Mouse (Mus musculus) small intestine, adult 2 months (tissue): ENCODE results near the gene Prss57. TPM values are rescaled to one million over a fixed set of nuclear protein-coding genes. Genes with fewer than 3 reads are reported as not detected.
A peak's percentile ranks its signal among the peaks of the same experiment; 100 is the strongest.

Experiments used
- H3K27ac ChIP-seq: fragments of 200-500 bp; 2 replicates; pipeline ENCODE4 v1.5.1; 2012; ENCODE audit warnings: low read depth, low read length, control low read depth, inconsistent platforms; ENCODE audit not compliant: insufficient read depth
- H3K27me3 ChIP-seq: fragments of 200-500 bp; 2 replicates; pipeline ENCODE4 v1.6.1; 2012; ENCODE audit warnings: mild to moderate bottlenecking, moderate library complexity, low read length, inconsistent platforms; ENCODE audit not compliant: control insufficient read depth, insufficient read depth
- H3K36me3 ChIP-seq: fragments of 200-500 bp; 2 replicates; pipeline ENCODE4 v1.6.1; 2012; ENCODE audit warnings: mild to moderate bottlenecking, low read length, control low read depth, inconsistent platforms; ENCODE audit not compliant: control insufficient read depth, insufficient read depth
- H3K4me1 ChIP-seq: fragments of 200-500 bp; 2 replicates; pipeline ENCODE4 v1.6.1; 2012; ENCODE audit warnings: low read length, inconsistent platforms, mixed read lengths; ENCODE audit not compliant: control insufficient read depth, insufficient read depth, insufficient read length
- H3K4me3 ChIP-seq: fragments of 200-500 bp; 2 replicates; pipeline ENCODE4 v1.5.1; 2012; ENCODE audit warnings: low read depth, mild to moderate bottlenecking, control low read depth, inconsistent platforms, low read length, moderate library complexity
- CTCF ChIP-seq: fragments of 200-500 bp; IDR thresholded peaks from 2 replicates; pipeline ENCODE4 v1.5.1; 2012; ENCODE audit warnings: low read depth, mild to moderate bottlenecking, control low read depth, inconsistent platforms, low read length, moderate library complexity, mixed read lengths; ENCODE audit not compliant: insufficient replicate concordance, insufficient read length; ENCODE audit errors: extremely low read depth
- POLR2A ChIP-seq: fragments of 200-500 bp; IDR thresholded peaks from 2 replicates; pipeline ENCODE4 v1.6.1; 2012; ENCODE audit warnings: low read depth, mild to moderate bottlenecking, control low read depth, inconsistent platforms, low read length, moderate library complexity
- WGBS: fragments of 180-500 bp; shearing (Covaris S2); methylation state at CpG from one replicate; pipeline ENCODE4 v1.1.7; 2018; 5-methylcytosine and 5-hydroxymethylcytosine counted together
- polyA plus RNA-seq: library from polyadenylated mRNA; depleted of rRNA; stranded (reverse); fragments of >200 nt; gene quantifications from 2 replicates; pipeline ENCODE4 v1.2.3, GENCODE M21; 2012; rRNA removed

The Prss57 gene
- polyA plus RNA-seq, 1 experiment = 0.67 TPM

DNA sequence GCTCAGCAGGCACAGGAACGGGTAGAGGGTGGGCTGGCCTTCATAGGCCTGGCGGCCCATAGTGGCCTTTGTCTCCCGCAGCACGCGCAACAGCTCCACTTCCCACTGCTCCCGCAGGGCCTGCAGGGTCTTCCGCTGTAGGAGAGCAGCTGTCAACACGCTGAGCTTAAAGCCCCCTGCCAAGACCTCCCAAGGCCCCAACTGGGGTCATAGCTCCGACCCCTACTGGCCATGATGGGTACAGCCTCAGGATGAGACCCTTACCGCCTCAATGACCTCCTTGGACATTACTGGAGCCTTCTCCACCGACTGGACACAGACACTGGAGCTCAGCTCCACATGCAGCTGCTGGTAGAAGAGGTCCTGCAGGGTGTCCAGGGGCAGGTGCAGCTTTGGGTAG is 49.9 kb downstream of the Prss57 start:
- Histone ChIP-seq H3K27me3 (no peaks in the 10 kb centered on the region), H3K4me1 (peaks cover 13% of the 10 kb centered on the region), H3K4me3 (no peak overlapping the region), H3K36me3 (peaks cover 65% of the 10 kb centered on the region), H3K27ac (no peak overlapping the region)
- 83% methylated on average over 11 of the region's 11 CpGs for WGBS
- TF ChIP-seq POLR2A = no peak
- TF ChIP-seq CTCF = no peak

DNA sequence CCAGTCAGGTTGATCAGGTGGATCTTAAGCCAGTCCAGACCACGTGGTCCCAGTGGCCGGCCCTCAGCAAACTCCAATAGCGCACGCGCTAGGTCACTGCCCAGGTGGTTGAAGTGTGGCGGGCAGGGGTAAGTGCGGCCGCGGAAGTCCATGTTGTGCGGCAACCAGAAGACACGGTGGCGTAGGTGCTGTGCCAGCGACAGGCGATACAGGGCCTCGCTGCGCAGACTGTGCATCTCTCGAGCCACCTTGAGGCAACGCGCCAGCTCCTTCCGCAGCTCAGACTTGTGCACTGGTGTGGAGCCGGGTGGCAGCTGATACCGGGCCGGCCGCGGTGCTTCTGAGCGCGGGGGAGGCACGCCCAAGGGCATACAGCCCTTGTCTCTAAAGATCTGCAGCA is 51.5 kb downstream of the Prss57 start:
- WGBS = 95% methylated on average over 28 of the region's 28 CpGs
- no peak overlapping the region for H3K27ac ChIP-seq
- no peak overlapping the region for H3K4me3 ChIP-seq
- no peak for TF ChIP-seq POLR2A
- TF ChIP-seq CTCF = no peak
- H3K27me3 ChIP-seq = no peaks in the 10 kb centered on the region
- H3K36me3 ChIP-seq = peaks cover 72% of the 10 kb centered on the region
- H3K4me1 ChIP-seq = peaks cover 13% of the 10 kb centered on the region

DNA sequence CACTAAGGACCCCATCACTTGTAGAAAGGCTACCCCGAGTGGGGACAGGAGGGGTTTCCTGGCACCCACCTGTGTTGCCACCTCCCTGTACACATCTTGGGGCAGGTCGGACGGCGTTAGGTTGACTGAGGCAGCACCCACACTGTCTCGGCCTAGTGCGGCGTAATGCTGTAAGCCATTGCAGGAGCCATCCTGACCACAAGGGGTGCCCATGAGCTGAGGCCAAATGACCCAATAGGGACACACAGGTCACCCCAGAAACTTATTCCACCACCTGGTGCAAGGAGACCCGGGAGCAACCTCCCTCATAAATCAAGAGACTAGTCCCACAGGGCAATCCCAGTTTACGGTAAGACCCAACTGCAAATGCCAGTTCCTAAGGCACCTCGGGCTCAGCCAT is 52.5 kb downstream of the Prss57 start:
- 93% methylated on average over 10 of the region's 10 CpGs for whole genome bisulfite sequencing
- Histone ChIP-seq H3K27ac (no peak overlapping the region), H3K36me3 (peaks cover 74% of the 10 kb centered on the region), H3K4me3 (no peak overlapping the region), H3K4me1 (peaks cover 13% of the 10 kb centered on the region), H3K27me3 (no peaks in the 10 kb centered on the region)
- TF ChIP-seq CTCF = peak; percentile 40; the same call in 1 of the 2 replicates
- no peak for TF ChIP-seq POLR2A

DNA sequence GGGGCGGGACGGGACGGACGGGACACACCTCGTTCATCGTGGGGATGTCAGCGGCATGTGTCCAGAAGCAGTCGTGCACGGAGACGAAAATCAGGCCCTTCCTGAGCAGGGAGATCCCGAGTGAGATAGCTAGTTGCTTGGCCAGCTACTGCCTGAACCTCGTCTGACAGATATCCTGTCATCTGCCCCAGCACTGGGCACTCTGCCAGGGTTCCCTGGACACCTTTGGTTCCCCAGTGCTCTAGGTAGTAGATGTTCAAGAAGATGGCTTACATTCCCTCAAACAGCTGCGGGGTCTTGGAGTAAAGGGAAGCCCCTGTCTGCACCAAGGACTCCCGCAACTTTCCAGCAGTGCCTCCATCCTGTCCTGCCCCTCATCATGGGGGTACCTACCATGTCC is 54.1 kb downstream of the Prss57 start:
- no peak for TF ChIP-seq POLR2A
- TF ChIP-seq CTCF = no peak
- peaks cover 63% of the 10 kb centered on the region for H3K36me3 ChIP-seq
- H3K4me1 ChIP-seq = peaks cover 13% of the 10 kb centered on the region
- H3K27me3 ChIP-seq = no peaks in the 10 kb centered on the region
- H3K27ac ChIP-seq = no peak overlapping the region
- no peak overlapping the region for H3K4me3 ChIP-seq
- WGBS = 92% methylated on average over 14 of the region's 14 CpGs

DNA sequence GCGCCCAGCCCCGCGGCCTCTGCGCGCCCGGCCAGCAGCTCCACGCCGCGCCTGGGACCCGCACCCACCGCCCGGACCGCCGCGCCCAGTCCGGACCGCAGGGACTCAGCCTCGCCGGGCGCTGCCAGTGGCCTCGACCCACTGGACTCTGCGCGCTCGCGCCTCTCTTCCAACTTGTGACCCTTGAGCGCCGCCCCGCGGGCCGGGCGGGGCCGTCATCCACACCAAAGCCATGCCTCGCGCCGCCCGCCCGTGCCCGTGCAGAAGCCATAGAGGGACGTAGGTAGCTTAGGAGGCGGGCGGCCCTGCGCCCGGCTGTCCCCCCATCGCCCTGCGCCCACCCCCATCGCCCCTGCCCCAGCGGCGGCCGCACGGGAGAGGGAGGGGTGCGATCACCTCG is 55.4 kb downstream of the Prss57 start:
- Histone ChIP-seq H3K4me3 (no peak overlapping the region), H3K4me1 (peaks cover 13% of the 10 kb centered on the region), H3K27ac (no peak overlapping the region), H3K27me3 (no peaks in the 10 kb centered on the region), H3K36me3 (peaks cover 52% of the 10 kb centered on the region)
- WGBS = 81% methylated on average over 51 of the region's 52 CpGs
- TF ChIP-seq POLR2A (no peak), CTCF (no peak)

DNA sequence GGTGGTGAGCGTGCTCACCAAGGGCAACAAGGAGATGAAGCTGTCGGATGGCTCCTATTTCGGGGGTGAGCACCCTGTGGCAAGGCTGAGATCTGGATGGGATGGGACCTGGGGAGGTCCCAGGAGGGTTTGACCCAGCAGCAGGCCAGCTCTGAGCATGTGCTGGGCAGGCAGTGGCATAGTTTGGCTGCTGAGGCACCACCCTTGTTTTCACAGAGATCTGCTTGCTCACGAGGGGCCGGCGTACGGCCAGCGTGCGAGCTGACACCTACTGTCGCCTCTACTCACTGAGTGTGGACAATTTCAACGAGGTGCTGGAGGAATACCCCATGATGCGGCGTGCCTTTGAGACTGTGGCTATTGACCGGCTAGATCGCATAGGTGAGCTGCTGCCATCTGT is 56.9 kb downstream of the Prss57 start:
- WGBS = 94% methylated on average over 15 of the region's 15 CpGs
- peaks cover 37% of the 10 kb centered on the region for H3K36me3 ChIP-seq

DNA sequence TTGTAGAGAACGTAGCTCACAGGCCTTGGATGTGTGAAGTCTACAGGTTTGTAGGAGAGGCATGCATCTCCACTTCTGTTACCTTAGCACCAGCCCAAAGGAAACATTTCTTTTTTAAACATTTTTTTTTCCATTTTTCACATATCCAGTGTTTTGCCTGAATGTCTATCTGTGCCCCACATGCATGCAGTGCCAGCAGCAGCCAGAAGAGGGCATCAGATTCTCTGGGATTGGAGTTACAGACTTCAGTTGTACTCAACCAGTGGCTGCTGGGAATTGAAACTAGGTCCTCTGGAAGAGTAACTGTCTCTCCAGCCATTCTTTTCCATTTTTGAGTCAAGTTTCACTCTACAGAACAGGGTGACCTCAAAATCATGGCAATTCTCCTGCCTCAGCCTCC is 58.3 kb downstream of the Prss57 start:
- Histone ChIP-seq H3K4me1 (peaks cover 6% of the 10 kb centered on the region), H3K27ac (no peak overlapping the region), H3K27me3 (no peaks in the 10 kb centered on the region), H3K4me3 (no peak overlapping the region), H3K36me3 (peaks cover 25% of the 10 kb centered on the region)
- TF ChIP-seq POLR2A = no peak
- TF ChIP-seq CTCF = peak; percentile 64; the same call in 1 of the 2 replicates
- 93% methylated on average over 1 of the region's 1 CpGs for WGBS

More for the DNA sequence above, 56.9 kb downstream of the Prss57 start:
- peaks cover 13% of the 10 kb centered on the region for H3K4me1 ChIP-seq
- TF ChIP-seq CTCF = no peak
- no peak for TF ChIP-seq POLR2A
- H3K4me3 ChIP-seq = no peak overlapping the region
- no peaks in the 10 kb centered on the region for H3K27me3 ChIP-seq
- H3K27ac ChIP-seq = no peak overlapping the region

Other genes starting within 250 kb of the Prss57 start
- 61.5 and 89.9 TPM in 2 replicates for gene Mier2, start 235.8 kb downstream of the Prss57 start, polyA plus RNA-seq
- not detected in 2 replicates for gene Theg, start 203.6 kb downstream of the Prss57 start, polyA plus RNA-seq
- 0.89 and 1.0 TPM in 2 replicates for gene C2cd4c, start 176.9 kb downstream of the Prss57 start, polyA plus RNA-seq
- 1.6 TPM in 2 replicates for gene Shc2, start 153.0 kb downstream of the Prss57 start, polyA plus RNA-seq
- gene Odf3l2, start 145.2 kb downstream of the Prss57 start, polyA plus RNA-seq = not detected in 2 replicates
- 9.9 and 20.7 TPM in 2 replicates for gene Madcam1, start 126.4 kb downstream of the Prss57 start, polyA plus RNA-seq
- gene Tpgs1, start 121.6 kb downstream of the Prss57 start, polyA plus RNA-seq = 76.0 and 138 TPM in 2 replicates
- gene Cdc34, start 108.8 kb downstream of the Prss57 start, polyA plus RNA-seq = 101 and 163 TPM in 2 replicates
- 0.11 and 0.52 TPM in 2 replicates for gene Gzmm, start 101.9 kb downstream of the Prss57 start, polyA plus RNA-seq
- gene Bsg, start 86.5 kb downstream of the Prss57 start, polyA plus RNA-seq = 1,266 and 1,465 TPM in 2 replicates
- 8.3 and 19.2 TPM in 2 replicates for gene Hcn2, start 74.3 kb downstream of the Prss57 start, polyA plus RNA-seq
- 38.7 and 50.0 TPM in 2 replicates for gene Polrmt, start 44.4 kb downstream of the Prss57 start, polyA plus RNA-seq
- not detected in 2 replicates for gene Fgf22, start 35.9 kb downstream of the Prss57 start, polyA plus RNA-seq
- 130 and 222 TPM in 2 replicates for gene Rnf126, start 24.0 kb downstream of the Prss57 start, polyA plus RNA-seq
- 16.0 and 19.6 TPM in 2 replicates for gene Fstl3, start 13.7 kb downstream of the Prss57 start, polyA plus RNA-seq
- 13.0 and 24.0 TPM in 2 replicates for gene Palm, start 2.6 kb upstream of the Prss57 start, polyA plus RNA-seq
- gene Misp, start 30.0 kb upstream of the Prss57 start, polyA plus RNA-seq = 141 and 347 TPM in 2 replicates
- 150 and 285 TPM in 2 replicates for gene Ptbp1, start 63.5 kb upstream of the Prss57 start, polyA plus RNA-seq
- 1.6 and 2.1 TPM in 2 replicates for gene Prtn3, start 83.5 kb upstream of the Prss57 start, polyA plus RNA-seq
- 2.8 and 5.3 TPM in 2 replicates for gene Plppr3, start 83.7 kb upstream of the Prss57 start, polyA plus RNA-seq
- 0.72 TPM in 1 of 2 replicates, not detected in the other for gene Elane, start 95.3 kb upstream of the Prss57 start, polyA plus RNA-seq
- gene Cfd, start 99.9 kb upstream of the Prss57 start, polyA plus RNA-seq = 48.6 and 122 TPM in 2 replicates
- gene Med16, start 118.0 kb upstream of the Prss57 start, polyA plus RNA-seq = 34.8 and 58.1 TPM in 2 replicates
- not detected in 2 replicates for gene Gm26602, start 119.9 kb upstream of the Prss57 start, polyA plus RNA-seq
- 3.0 and 5.9 TPM in 2 replicates for gene Kiss1r, start 126.0 kb upstream of the Prss57 start, polyA plus RNA-seq
- 86.4 and 104 TPM in 2 replicates for gene R3hdm4, start 130.2 kb upstream of the Prss57 start, polyA plus RNA-seq
- gene Arid3a, start 136.1 kb upstream of the Prss57 start, polyA plus RNA-seq = 10.7 and 23.9 TPM in 2 replicates
- gene Wdr18, start 169.2 kb upstream of the Prss57 start, polyA plus RNA-seq = 34.8 and 44.6 TPM in 2 replicates
- gene Grin3b, start 179.8 kb upstream of the Prss57 start, polyA plus RNA-seq = not detected in 2 replicates
- 225 and 441 TPM in 2 replicates for gene Tmem259, start 193.4 kb upstream of the Prss57 start, polyA plus RNA-seq
- gene Cnn2, start 197.6 kb upstream of the Prss57 start, polyA plus RNA-seq = 49.9 and 72.8 TPM in 2 replicates
- 18.1 and 33.4 TPM in 2 replicates for gene Abca7, start 205.5 kb upstream of the Prss57 start, polyA plus RNA-seq
- gene Arhgap45, start 225.7 kb upstream of the Prss57 start, polyA plus RNA-seq = 23.2 and 36.8 TPM in 2 replicates
- gene Polr2e, start 248.8 kb upstream of the Prss57 start, polyA plus RNA-seq = 140 and 186 TPM in 2 replicates